Mouse (Mus musculus) G1E (cell line): ENCODE results near the gene Leo1. TPM values are rescaled to one million over a fixed set of nuclear protein-coding genes. Genes with fewer than 3 reads are reported as not detected.
"Not testable (repeated sequence)": the region's sequence is repeated elsewhere in the genome, so short reads cannot be mapped to it uniquely, and the experiment has no call there.

Experiments used
- ATAC-seq: 2 replicates; pipeline ENCODE4 v1.8.0; 2016; ENCODE audit warnings: mild to moderate bottlenecking; ENCODE audit not compliant: insufficient number of reproducible peaks, poor library complexity, low FRiP score, severe bottlenecking; ENCODE audit errors: extremely low read depth
- DNase-seq: peaks from one replicate; pipeline ENCODE4 v3.0.0; 2012; ENCODE audit warnings: low spot score
- H3K27me3 ChIP-seq: 2 replicates; pipeline ENCODE4 v1.6.1; 2012; ENCODE audit warnings: mild to moderate bottlenecking, low read length, inconsistent platforms; ENCODE audit not compliant: insufficient read depth
- H3K36me3 ChIP-seq: replicated peaks from 2 replicates; pipeline ENCODE3; 2012; ENCODE audit warnings: mild to moderate bottlenecking, inconsistent platforms
- H3K4me1 ChIP-seq: 2 replicates; pipeline ENCODE4 v1.6.1; 2012; ENCODE audit warnings: low read depth, low read length, inconsistent platforms, mixed read lengths; ENCODE audit not compliant: insufficient read depth
- H3K4me3 ChIP-seq: 2 replicates; pipeline ENCODE4 v1.5.1; 2012; ENCODE audit warnings: low read depth, mild to moderate bottlenecking, inconsistent platforms, low read length, moderate library complexity, mixed read lengths
- H3K9me3 ChIP-seq: replicated peaks from 2 replicates; pipeline ENCODE4 v1.6.1; 2012; ENCODE audit warnings: inconsistent platforms
- CTCF ChIP-seq: IDR thresholded peaks from 2 replicates; pipeline ENCODE4 v1.5.1; 2012; ENCODE audit warnings: low read depth, low read length, inconsistent platforms, mixed read lengths
- GATA1 ChIP-seq: IDR thresholded peaks from 2 replicates; pipeline ENCODE4 v1.6.1; 2012; ENCODE audit warnings: borderline replicate concordance, low read length, inconsistent platforms, mixed read lengths
- GATA2 ChIP-seq: IDR thresholded peaks from 2 replicates; pipeline ENCODE4 v1.6.1; 2012; ENCODE audit warnings: low read depth, low read length, inconsistent platforms, borderline replicate concordance
- POLR2AphosphoS5 ChIP-seq: IDR thresholded peaks from 2 replicates; pipeline ENCODE4 v1.6.1; 2012; ENCODE audit warnings: low read depth, low read length, inconsistent platforms; ENCODE audit not compliant: insufficient replicate concordance
- TAL1 ChIP-seq: conservative IDR thresholded peaks from 2 replicates; pipeline ENCODE4 v1.6.1; 2012; ENCODE audit warnings: low read depth, low read length, inconsistent platforms, mixed read lengths
- polyA plus RNA-seq: library from polyadenylated mRNA; stranded (reverse); fragments of >175 nt; gene quantifications from 2 replicates; pipeline ENCODE4 v1.2.3, GENCODE M21; 2012
- total RNA-seq, 2 experiments: library from RNA; stranded (forward) in 1 of 2; stranded (reverse) in 1 of 2; fragments of 200-1000 nt in 1 of 2; fragments of >200 nt in 1 of 2; fragmentation: Nextera tagmentation in 1 of 2; gene quantifications; 2 replicates each; pipeline ENCODE4 v1.2.3; 2014 to 2017

Gene Leo1
- total and polyA plus RNA-seq, 3 experiments: 14.4 to 48.3 (median 21.1) TPM

DNA sequence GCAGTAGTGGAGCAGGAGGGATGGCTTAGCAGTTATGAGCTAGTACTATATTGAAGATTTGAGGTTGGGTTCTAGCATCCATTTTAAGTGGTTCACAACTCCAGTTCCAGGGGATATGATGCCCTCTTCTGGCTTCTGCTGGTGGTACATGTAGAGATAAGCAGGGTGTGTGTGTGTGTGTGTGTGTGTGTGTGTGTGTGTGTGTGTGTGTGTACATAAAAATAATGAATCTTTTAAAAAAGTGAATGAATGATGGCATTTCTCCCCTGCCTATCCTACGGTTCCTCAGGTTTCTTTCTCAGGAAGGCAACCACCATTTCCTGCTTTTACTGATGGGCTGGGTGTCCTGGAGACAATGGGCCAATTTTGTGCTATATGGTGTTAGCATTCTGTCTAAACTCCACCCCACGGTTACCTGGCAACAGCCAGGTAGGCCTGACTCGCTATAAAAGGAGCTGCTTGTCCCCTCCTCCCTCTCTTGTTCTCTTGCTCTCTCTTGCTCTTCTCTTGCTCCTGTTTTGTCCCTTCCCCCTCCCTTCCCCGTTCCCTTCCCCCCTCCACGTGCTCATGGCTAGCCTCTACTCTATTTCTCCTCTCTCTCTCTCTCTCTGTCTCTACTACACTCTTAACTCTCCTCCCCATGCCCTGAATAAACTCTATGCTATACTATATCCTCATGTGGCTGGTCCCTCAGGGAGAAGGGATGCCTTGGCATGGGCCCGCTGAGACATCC lies 3.5 kb upstream of the Leo1 start:
- Histone ChIP-seq H3K36me3 (peaks cover 2% of the 10 kb centered on the region), H3K4me1 (peaks cover 57% of the 10 kb centered on the region), H3K27me3 (no peaks in the 10 kb centered on the region), H3K9me3 (no peaks in the 10 kb centered on the region), H3K4me3 (no peak overlapping the region)
- no peak for TF ChIP-seq GATA2
- no peak for TF ChIP-seq CTCF
- TF ChIP-seq POLR2AphosphoS5: no peak
- no peak for DNase-seq
- ATAC-seq: no peak

DNA sequence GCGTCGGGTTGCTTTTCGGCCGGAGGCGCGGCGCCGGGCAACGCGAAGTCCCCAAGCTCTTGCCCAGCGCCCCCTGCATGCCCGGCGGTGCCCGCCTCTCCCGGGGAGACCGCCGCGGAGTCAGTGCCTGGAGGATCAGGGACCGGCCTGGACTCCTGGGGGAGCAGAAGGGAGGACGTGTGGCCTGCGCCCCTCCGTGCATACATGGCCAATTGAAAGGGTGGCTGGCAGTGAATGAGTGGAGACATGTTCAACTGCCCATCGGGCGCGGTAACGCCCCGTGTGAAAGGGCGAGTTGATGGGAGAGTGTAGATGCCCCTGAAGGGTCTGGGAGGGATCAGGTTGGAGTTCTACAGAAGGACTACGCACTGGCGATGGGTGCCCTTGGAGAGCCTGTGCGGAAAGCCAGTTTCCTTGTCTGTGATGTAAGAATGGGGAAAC lies 387 bp downstream of the Leo1 start:
- H3K27me3 ChIP-seq: no peaks in the 10 kb centered on the region
- TF ChIP-seq GATA2 (no peak), TAL1 (no peak)
- DNase-seq (peak; percentile 61), ATAC-seq (peak; percentile 43)
- peaks cover 33% of the 10 kb centered on the region for H3K4me1 ChIP-seq
- H3K36me3 ChIP-seq: peaks cover 30% of the 10 kb centered on the region
- peak overlapping the region; percentile 91 for H3K4me3 ChIP-seq
- no peaks in the 10 kb centered on the region for H3K9me3 ChIP-seq

DNA sequence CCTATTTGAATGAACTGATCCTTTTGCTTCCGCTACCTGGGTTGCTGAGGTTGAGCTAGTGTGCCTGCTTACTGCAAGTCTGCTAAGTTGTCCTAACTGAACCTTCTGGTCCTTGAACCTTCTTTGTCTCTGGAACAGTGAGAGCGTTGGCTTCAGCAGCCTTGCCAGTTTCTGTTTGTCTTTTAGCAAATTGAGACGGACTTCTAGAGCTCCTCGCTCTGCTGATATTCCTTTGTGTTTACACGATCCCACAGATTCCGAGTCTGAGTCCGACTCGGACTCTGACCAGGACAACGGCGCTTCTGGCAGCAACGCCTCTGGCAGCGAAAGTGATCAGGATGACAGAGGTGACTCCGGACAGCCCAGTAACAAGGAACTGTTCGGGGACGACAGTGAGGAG lies 3.7 kb downstream of the Leo1 start:
- no peak for DNase-seq

DNA sequence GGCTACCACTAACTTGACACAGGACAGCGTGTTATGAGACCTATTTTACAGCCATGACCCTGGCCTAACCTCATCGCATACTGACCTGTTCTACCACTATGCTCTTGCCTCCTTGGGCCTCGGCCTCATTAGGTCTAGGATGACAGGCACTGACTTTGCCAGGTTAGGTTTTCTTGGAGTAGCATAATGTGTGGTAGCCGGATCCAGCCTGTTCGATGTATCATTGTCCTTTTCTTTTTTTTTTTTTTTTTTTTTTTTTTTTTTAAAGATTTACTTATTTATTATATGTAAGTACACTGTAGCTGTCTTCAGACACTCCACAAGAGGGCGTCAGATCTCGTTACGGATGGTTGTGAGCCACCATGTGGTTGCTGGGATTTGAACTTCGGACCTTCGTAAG lies 5.2 kb downstream of the Leo1 start:
- ATAC-seq: not testable (repeated sequence)

More for the DNA sequence above, 3.7 kb downstream of the Leo1 start:
- H3K4me1 ChIP-seq: peaks cover 22% of the 10 kb centered on the region
- TF ChIP-seq POLR2AphosphoS5 (no peak), CTCF (no peak), GATA1 (no peak), TAL1 (no peak), GATA2 (no peak)
- no peak for ATAC-seq
- peaks cover 62% of the 10 kb centered on the region for H3K36me3 ChIP-seq
- H3K27me3 ChIP-seq: no peaks in the 10 kb centered on the region
- H3K9me3 ChIP-seq: no peaks in the 10 kb centered on the region
- H3K4me3 ChIP-seq: no peak overlapping the region

DNA sequence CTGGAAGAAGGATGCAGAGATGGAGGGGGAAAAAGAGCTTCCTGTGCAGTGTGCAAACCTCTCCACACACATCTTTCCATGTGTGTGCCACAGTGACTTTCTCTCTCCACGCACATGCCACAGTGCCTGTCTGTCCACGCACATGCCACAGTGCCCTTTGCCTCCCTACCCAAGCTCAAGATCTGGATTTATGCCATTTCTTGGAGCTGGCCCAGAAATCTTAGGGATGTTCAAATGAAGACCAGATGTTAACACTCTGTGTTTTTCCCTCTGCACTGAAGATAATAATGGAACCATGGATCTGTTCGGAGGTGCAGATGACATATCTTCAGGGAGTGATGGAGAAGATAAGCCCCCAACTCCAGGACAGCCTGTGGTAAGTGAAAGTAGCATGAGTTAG lies 6.7 kb downstream of the Leo1 start:
- DNase-seq: no peak
- no peak for ATAC-seq
- H3K4me1 ChIP-seq: peaks cover 5% of the 10 kb centered on the region; the same call in 1 of the 2 replicates

More for the DNA sequence above, 5.2 kb downstream of the Leo1 start:
- not testable (repeated sequence) for H3K4me3 ChIP-seq, H3K27me3 ChIP-seq, H3K9me3 ChIP-seq, DNase-seq
- peaks cover 15% of the 10 kb centered on the region for H3K4me1 ChIP-seq
- H3K36me3 ChIP-seq: peaks cover 73% of the 10 kb centered on the region

DNA sequence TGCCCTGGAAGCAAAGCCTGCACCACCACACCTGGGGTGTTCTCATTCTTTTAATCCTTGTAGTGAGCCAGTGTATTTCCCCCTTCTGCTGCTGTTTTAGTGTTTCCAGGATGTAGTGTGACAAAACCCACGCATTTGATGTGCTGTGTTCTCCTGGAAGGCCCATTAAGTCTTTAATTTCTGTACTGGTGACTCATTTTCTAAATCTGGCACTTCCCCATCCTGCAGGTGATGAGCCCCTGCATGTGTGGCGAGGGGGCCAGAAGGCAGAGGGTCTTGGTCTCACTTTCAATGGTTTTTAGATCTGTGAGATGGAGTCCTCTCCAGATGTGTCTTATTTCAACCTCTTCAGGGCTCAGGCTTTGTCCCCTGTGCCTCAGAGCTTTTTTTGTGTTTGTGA lies 12.7 kb downstream of the Leo1 start:
- H3K9me3 ChIP-seq: no peaks in the 10 kb centered on the region
- DNase-seq: no peak
- H3K4me3 ChIP-seq: no peak overlapping the region
- no peak for ATAC-seq
- H3K4me1 ChIP-seq: peaks cover 3% of the 10 kb centered on the region; the same call in 1 of the 2 replicates
- H3K36me3 ChIP-seq: peaks cover 92% of the 10 kb centered on the region
- TF ChIP-seq POLR2AphosphoS5 (no peak), GATA2 (no peak), GATA1 (no peak), CTCF (no peak), TAL1 (no peak)
- no peaks in the 10 kb centered on the region for H3K27me3 ChIP-seq

More for the DNA sequence above, 6.7 kb downstream of the Leo1 start:
- Histone ChIP-seq H3K4me3 (no peak overlapping the region), H3K9me3 (no peaks in the 10 kb centered on the region), H3K36me3 (peaks cover 83% of the 10 kb centered on the region), H3K27me3 (no peaks in the 10 kb centered on the region)
- TF ChIP-seq CTCF (no peak), TAL1 (no peak), POLR2AphosphoS5 (no peak), GATA1 (no peak), GATA2 (no peak)

DNA sequence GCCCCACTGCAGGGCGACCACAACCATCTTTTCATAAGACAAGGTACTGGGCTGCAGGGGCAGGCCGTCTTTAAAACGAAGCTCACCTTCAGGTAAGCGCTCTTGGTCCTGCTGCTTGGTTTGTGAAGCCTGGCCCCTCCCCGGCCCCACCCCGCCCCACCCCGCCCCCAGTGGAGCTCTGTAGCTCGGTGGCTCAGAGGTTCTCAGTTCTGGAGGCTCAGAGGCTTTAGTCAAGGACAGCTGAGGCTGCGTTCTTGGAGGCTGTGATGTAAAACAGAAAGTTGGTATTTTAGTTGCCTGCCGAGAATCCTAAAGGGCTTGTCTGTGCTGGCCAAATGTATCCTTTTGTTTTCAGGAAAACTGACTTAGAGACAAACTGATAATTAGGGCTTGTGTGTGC lies 14.4 kb downstream of the Leo1 start:
- peaks cover 88% of the 10 kb centered on the region for H3K36me3 ChIP-seq
- H3K4me1 ChIP-seq: peaks cover 3% of the 10 kb centered on the region; the same call in 1 of the 2 replicates
- no peaks in the 10 kb centered on the region for H3K27me3 ChIP-seq
- DNase-seq (no peak), ATAC-seq (no peak)
- H3K4me3 ChIP-seq: no peak overlapping the region
- no peaks in the 10 kb centered on the region for H3K9me3 ChIP-seq
- TF ChIP-seq GATA1 (no peak), POLR2AphosphoS5 (no peak), GATA2 (no peak), TAL1 (no peak)
